Mouse (Mus musculus) intestine, postnatal 0 days (tissue): ENCODE measurements around the gene Ttf1. TPM values are rescaled to one million over a fixed set of nuclear protein-coding genes. Genes with fewer than 3 reads are reported as not detected.

Source experiments
- ATAC-seq: fragments of 200-750 bp; cut with Nextera tagmentation; 2 replicates; pipeline ENCODE4 v1.8.0; 2017; ENCODE audit warnings: mild to moderate bottlenecking, moderate TSS enrichment, moderate library complexity
- H3K27ac ChIP-seq: fragments of 300-500 bp; sonication (generic); 2 replicates; pipeline ENCODE4 v1.5.1; 2014; ENCODE audit warnings: mild to moderate bottlenecking, low read depth, low read length, moderate library complexity
- H3K27me3 ChIP-seq: fragments of 300-500 bp; sonication (generic); replicated peaks from 2 replicates; pipeline ENCODE4 v1.6.1; 2014; ENCODE audit warnings: low read length, mixed read lengths; ENCODE audit not compliant: control insufficient read depth, insufficient read depth
- H3K36me3 ChIP-seq: fragments of 300-500 bp; sonication (generic); 2 replicates; pipeline ENCODE4 v1.6.1; 2014; ENCODE audit warnings: mild to moderate bottlenecking, moderate library complexity; ENCODE audit not compliant: control insufficient read depth, insufficient read depth
- H3K4me1 ChIP-seq: fragments of 300-500 bp; sonication (generic); replicated peaks from 2 replicates; pipeline ENCODE4 v1.6.1; 2014; ENCODE audit warnings: antibody characterized with exemption, low read length, mixed read lengths; ENCODE audit not compliant: control insufficient read depth, insufficient read depth
- H3K4me2 ChIP-seq: fragments of 300-500 bp; sonication (generic); replicated peaks from 2 replicates; pipeline ENCODE4 v1.6.1; 2014; ENCODE audit warnings: low read depth, mild to moderate bottlenecking, moderate library complexity
- H3K4me3 ChIP-seq: fragments of 300-500 bp; sonication (generic); 2 replicates; pipeline ENCODE4 v1.5.1; 2014; ENCODE audit warnings: low read depth, low read length
- H3K9ac ChIP-seq: fragments of 300-500 bp; sonication (generic); 2 replicates; pipeline ENCODE4 v1.6.1; 2014; ENCODE audit warnings: mild to moderate bottlenecking, low read depth, low read length
- H3K9me3 ChIP-seq: fragments of 300-500 bp; sonication (generic); 2 replicates; pipeline ENCODE4 v1.6.1; 2016; ENCODE audit warnings: mixed run types; ENCODE audit not compliant: control insufficient read depth
- CTCF ChIP-seq: sonication (generic); IDR thresholded peaks from 2 replicates; pipeline ENCODE4 v1.5.1; 2016; ENCODE audit warnings: low read depth, mild to moderate bottlenecking, control low read depth, antibody characterized with exemption, moderate library complexity
- WGBS: fragments of 180-500 bp; shearing (Covaris S2); extraction: QIAGEN DNeasy Blood & Tissue Kit; methylation state at CpG from one replicate; pipeline ENCODE4 v1.1.7; 2014; 5-methylcytosine and 5-hydroxymethylcytosine counted together
- polyA plus RNA-seq: library from polyadenylated mRNA; unstranded; fragments of >200 nt; fragmentation: Nextera tagmentation; extraction: Ambion mirVana; gene quantifications from 2 replicates; pipeline ENCODE4 v1.2.1, GENCODE M21; 2015

The Ttf1 gene
- polyA plus RNA-seq, 1 experiment from 2014 or later, result 4.3 TPM

- no peak overlapping the region for H3K4me2 ChIP-seq
- no peak overlapping the region for H3K27ac ChIP-seq
- H3K36me3 ChIP-seq, result no peaks in the 10 kb centered on the region
- H3K4me3 ChIP-seq, result no peak overlapping the region
- no peaks in the 10 kb centered on the region for H3K9me3 ChIP-seq
- H3K4me1 ChIP-seq, result no peaks in the 10 kb centered on the region
- no peak for TF ChIP-seq CTCF
- no peak for ATAC-seq
- no peak overlapping the region for H3K9ac ChIP-seq
- no peaks in the 10 kb centered on the region for H3K27me3 ChIP-seq
Measured at GRCm38 (mm10) chr2:29120969-29121368, 60.9 kb downstream of the Ttf1 start.

- WGBS, result 68% methylated on average over 3 of the region's 3 CpGs
Measured at GRCm38 (mm10) chr2:29122446-29122845, 62.4 kb downstream of the Ttf1 start.

GRCm38 (mm10) chr2:29123907-29124569 is 64.0 kb downstream of the Ttf1 start, which contains the start of gene Setx:
TSS of gene Setx (plus strand) at chr2:29124181.
- Histone ChIP-seq H3K4me1 (no peaks in the 10 kb centered on the region), H3K27me3 (no peaks in the 10 kb centered on the region), H3K9me3 (no peaks in the 10 kb centered on the region), H3K36me3 (peaks cover 9% of the 10 kb centered on the region; the same call in 1 of the 2 replicates), H3K9ac (peak within 1 kb of the TSS; percentile 79), H3K4me2 (peak within 1 kb of the TSS; percentile 90), H3K27ac (peak within 1 kb of the TSS; percentile 95), H3K4me3 (peak within 1 kb of the TSS; percentile 81)
- ATAC-seq, result 0 out of 2 replicates have a peak, but pooled peaks have one; percentile 9
- no peak for TF ChIP-seq CTCF
- 60% methylated on average over 14 of the region's 14 CpGs for WGBS

More at GRCm38 (mm10) chr2:29122446-29122845, 62.4 kb downstream of the Ttf1 start:
- Histone ChIP-seq H3K27ac (no peak overlapping the region), H3K4me1 (no peaks in the 10 kb centered on the region), H3K9ac (no peak overlapping the region), H3K27me3 (no peaks in the 10 kb centered on the region), H3K36me3 (peaks cover 6% of the 10 kb centered on the region; the same call in 1 of the 2 replicates), H3K4me2 (no peak overlapping the region), H3K4me3 (no peak overlapping the region), H3K9me3 (no peaks in the 10 kb centered on the region)
- no peak for TF ChIP-seq CTCF
- no peak for ATAC-seq

GRCm38 (mm10) chr2:29124571-29124935 is 64.5 kb downstream of the Ttf1 start:
- Histone ChIP-seq H3K9me3 (no peaks in the 10 kb centered on the region), H3K36me3 (peaks cover 9% of the 10 kb centered on the region; the same call in 1 of the 2 replicates), H3K4me2 (peak overlapping the region; percentile 90), H3K4me3 (peak overlapping the region; percentile 81), H3K27ac (no peak overlapping the region), H3K4me1 (no peaks in the 10 kb centered on the region), H3K9ac (no peak overlapping the region), H3K27me3 (no peaks in the 10 kb centered on the region)
- under 1% methylated on average over 24 of the region's 24 CpGs for WGBS
- no peak; the same call in 1 of the 2 replicates for ATAC-seq
- TF ChIP-seq CTCF, result no peak

- Histone ChIP-seq H3K9me3 (no peaks in the 10 kb centered on the region), H3K4me2 (peak overlapping the region; percentile 90), H3K27ac (peak overlapping the region; percentile 95), H3K4me1 (no peaks in the 10 kb centered on the region), H3K27me3 (no peaks in the 10 kb centered on the region), H3K9ac (peak overlapping the region; percentile 79), H3K36me3 (peaks cover 13% of the 10 kb centered on the region), H3K4me3 (peak overlapping the region; percentile 81)
- WGBS, result under 1% methylated on average over 77 of the region's 81 CpGs
- peak; percentile 99 for ATAC-seq
- no peak for TF ChIP-seq CTCF
Measured at GRCm38 (mm10) chr2:29124936-29125701, 65.1 kb downstream of the Ttf1 start.

GRCm38 (mm10) chr2:29130118-29130899 is 70.2 kb downstream of the Ttf1 start:
- Histone ChIP-seq H3K27me3 (no peaks in the 10 kb centered on the region), H3K9ac (no peak overlapping the region), H3K4me1 (no peaks in the 10 kb centered on the region), H3K4me3 (no peak overlapping the region), H3K36me3 (peaks cover 42% of the 10 kb centered on the region), H3K27ac (no peak overlapping the region), H3K9me3 (no peaks in the 10 kb centered on the region), H3K4me2 (no peak overlapping the region)
- WGBS, result 93% methylated on average over 7 of the region's 7 CpGs
- ATAC-seq, result no peak
- peak; percentile 54 for TF ChIP-seq CTCF
